Comparison of ENCODE assay signal across 9 mouse cellular contexts in the genomic region with DNA sequence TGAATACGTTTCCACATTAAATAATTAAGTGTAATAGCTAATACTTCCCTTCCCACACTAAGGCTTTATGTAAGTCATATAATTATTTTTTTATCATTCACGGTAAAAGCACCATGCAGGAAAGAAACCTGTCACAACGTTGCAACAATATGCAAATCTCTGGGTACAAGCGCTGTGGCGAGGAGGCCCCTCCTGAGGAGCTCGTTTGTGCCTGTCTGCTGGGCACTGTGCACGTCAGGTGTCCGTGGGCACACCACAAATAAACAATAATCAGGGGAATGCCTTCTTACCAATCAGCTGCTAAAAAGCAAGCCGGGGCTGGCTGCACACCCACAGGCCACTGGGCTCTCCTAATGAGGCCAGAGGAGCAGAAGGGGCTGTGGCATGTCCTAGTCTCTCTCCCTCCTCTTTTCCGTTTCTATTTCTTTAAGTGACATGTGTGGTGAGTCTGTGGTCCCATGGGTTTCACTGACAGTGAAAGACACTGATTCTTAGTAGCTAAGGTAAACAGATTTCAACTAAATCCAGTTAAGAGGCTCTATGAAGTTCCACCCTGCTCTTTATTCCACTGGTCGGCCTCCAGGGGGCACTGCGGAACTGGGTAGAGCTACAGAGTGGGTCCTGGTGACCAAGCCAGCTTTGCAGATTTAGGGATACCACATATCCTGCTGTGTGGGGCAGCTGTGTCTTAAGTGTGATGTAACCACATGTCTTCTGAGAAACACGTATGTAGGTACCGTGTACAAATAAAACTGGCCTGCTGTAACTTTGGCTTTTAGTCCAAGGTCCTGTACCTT.
DNase-seq lines count a peak whose midpoint lies in the region; ATAC-seq and TF ChIP-seq lines count a peak whose summit lies in the region.
"Had no signal": no experiment of that assay in that cellular context is flagged by ENCODE, and none has a peak within 500 bp of the region (broad histone marks: within the 10 kb centered on the region; RNA-seq: fewer than 3 reads in every experiment).

No protein-coding gene starts in this region.

- H3K4me3 ChIP-seq in forebrain, embryonic 11.5 days (ENCODE audit: low read depth, low read length), result no peak overlapping the region
- H3K4me3 ChIP-seq in small intestine, adult 2 months (ENCODE audit: low read depth, low read length), result no peak overlapping the region
- H3K4me3 ChIP-seq: limb, embryonic 12.5 days had no signal

- H3K36me3 ChIP-seq in forebrain, embryonic 11.5 days (ENCODE audit: control insufficient read depth, insufficient read depth, low read length), result no peaks in the 10 kb centered on the region
- H3K36me3 ChIP-seq in small intestine, adult 2 months (ENCODE audit: control insufficient read depth, insufficient read depth, low read length), result no peaks in the 10 kb centered on the region

- H3K4me1 ChIP-seq in forebrain, embryonic 11.5 days (replicated peaks; ENCODE audit: control insufficient read depth, insufficient read depth, low read length), result no peaks in the 10 kb centered on the region
- H3K4me1 ChIP-seq in small intestine, adult 2 months (ENCODE audit: control insufficient read depth, insufficient read depth, insufficient read length, low read length), result no peaks in the 10 kb centered on the region
- H3K4me1 ChIP-seq: limb, embryonic 12.5 days had no signal

- in situ Hi-C loops in Patski (cut with MboI; ENCODE audit: low pct_unique_long_range_greater_than_20kb), result loop anchor here (10.0 kb wide), 2 partner anchors 188 to 278 kb away; no protein-coding TSS in a partner anchor

- ATAC-seq in Patski, result peak; percentile 80
- no peak for ATAC-seq in forebrain, embryonic 11.5 days (replicated peaks; ENCODE audit: low FRiP score)
- peak; percentile 63 to 72 for ATAC-seq in hematopoietic stem cell, adult 5-6 weeks (replicated peaks in 1 of 2; ENCODE audit: insufficient read depth in 1 of 2, low FRiP score in 2 of 2, low TSS enrichment in 1 of 2, low read depth in 1 of 2, poor library complexity in 2 of 2, severe bottlenecking in 2 of 2)

- no peaks in the 10 kb centered on the region for H3K9me3 ChIP-seq in forebrain, embryonic 11.5 days (ENCODE audit: control insufficient read depth, low read length)
- H3K9me3 ChIP-seq: limb, embryonic 12.5 days had no signal

- POLR2A ChIA-PET in Patski (lab: Charles Lee), result no interaction called here

- H3K4me2 ChIP-seq in forebrain, embryonic 11.5 days (ENCODE audit: low read depth, low read length, severe bottlenecking), result no peak overlapping the region
- H3K4me2 ChIP-seq: limb, embryonic 12.5 days had no signal

- no peak for TF ChIP-seq POLR2A in small intestine, adult 2 months (IDR thresholded peaks at IDR 0.05; ENCODE audit: low read depth, low read length)

- CTCF ChIA-PET in Patski (lab: Charles Lee), result interaction anchor here (0.6 to 5.3 kb wide), 12 partner anchors 12 to 483 kb away, joined by 3 to 19 read pairs (median 3); no protein-coding TSS in a partner anchor

- WGBS in forebrain, embryonic 11.5 days, result 52% methylated on average over 14 of the region's 14 CpGs
- whole genome bisulfite sequencing in small intestine, adult 2 months, result 52% methylated on average over 14 of the region's 14 CpGs

- peak; percentile 34 for DNase-seq in Patski (ENCODE audit: low read depth, low spot score)
- peak; percentile 53 for DNase-seq in c-Kit-positive CD71-negative TER-119-negative erythroid progenitor cells, embryonic 14.5 days (ENCODE audit: low read depth)
- peak; percentile 90 for DNase-seq in forebrain, embryonic 11.5 days (ENCODE audit: low spot score)
- DNase-seq in left cerebral cortex, adult 18-20 months (ENCODE audit: low spot score in 2 of 2), result peak; percentile 85
- peak; percentile 82 for DNase-seq in mesoderm, embryonic 11.5 days (ENCODE audit: low read depth, low spot score)
- DNase-seq in natural killer cell, adult 2 months (ENCODE audit: low spot score in 2 of 2), result no peak

- H3K9ac ChIP-seq in forebrain, embryonic 11.5 days (ENCODE audit: low read length), result no peak overlapping the region
- H3K9ac ChIP-seq: limb, embryonic 12.5 days had no signal

- H3K27me3 ChIP-seq in Patski, result no peaks in the 10 kb centered on the region
- H3K27me3 ChIP-seq in forebrain, embryonic 11.5 days (ENCODE audit: control insufficient read depth, insufficient read depth, low read length), result no peaks in the 10 kb centered on the region
- H3K27me3 ChIP-seq in small intestine, adult 2 months (ENCODE audit: control insufficient read depth, insufficient read depth, low read length), result no peaks in the 10 kb centered on the region
- H3K27me3 ChIP-seq: limb, embryonic 12.5 days had no signal

- H3K27ac ChIP-seq in forebrain, embryonic 11.5 days (ENCODE audit: low read depth, low read length), result no peak overlapping the region
- no peak overlapping the region for H3K27ac ChIP-seq in small intestine, adult 2 months (ENCODE audit: insufficient read depth, low read depth, low read length)
- H3K27ac ChIP-seq: limb, embryonic 12.5 days had no signal

- peak; percentile 96 for TF ChIP-seq CTCF in Patski (IDR thresholded peaks at IDR 0.05)
- TF ChIP-seq CTCF in small intestine, adult 2 months (IDR thresholded peaks at IDR 0.05; ENCODE audit: extremely low read depth, insufficient read length, insufficient replicate concordance, low read depth, low read length), result peak; percentile 73; the same call in 1 of the 2 replicates

Comparison
In these comparisons a context has a peak if more than half of its experiments do, and no peak if none do; other contexts are left out.
1. DNase-seq: peak in Patski (single experiment), c-Kit-positive CD71-negative TER-119-negative erythroid progenitor cells, embryonic 14.5 days (single experiment), forebrain, embryonic 11.5 days (single experiment), left cerebral cortex, adult 18-20 months (2 of 2) and mesoderm, embryonic 11.5 days (single experiment); none in natural killer cell, adult 2 months (0 of 2).